Mouse (Mus musculus) brain, embryonic 14.5 days (tissue): ENCODE measurements around the gene Cdh16.

Source experiments
- CTCF ChIP-seq: fragments of 200-500 bp; IDR thresholded peaks from 2 replicates; pipeline ENCODE4 v1.5.1; 2012; ENCODE audit warnings: inconsistent platforms, mild to moderate bottlenecking, moderate library complexity, borderline replicate concordance; ENCODE audit not compliant: insufficient read depth, insufficient read length; ENCODE audit errors: extremely low read depth
- POLR2A ChIP-seq: fragments of 200-500 bp; IDR thresholded peaks from 2 replicates; pipeline ENCODE4 v1.6.1; 2012; ENCODE audit warnings: mild to moderate bottlenecking, inconsistent platforms, borderline replicate concordance; ENCODE audit not compliant: poor library complexity, insufficient read depth, insufficient read length, severe bottlenecking; ENCODE audit errors: extremely low read depth

DNA sequence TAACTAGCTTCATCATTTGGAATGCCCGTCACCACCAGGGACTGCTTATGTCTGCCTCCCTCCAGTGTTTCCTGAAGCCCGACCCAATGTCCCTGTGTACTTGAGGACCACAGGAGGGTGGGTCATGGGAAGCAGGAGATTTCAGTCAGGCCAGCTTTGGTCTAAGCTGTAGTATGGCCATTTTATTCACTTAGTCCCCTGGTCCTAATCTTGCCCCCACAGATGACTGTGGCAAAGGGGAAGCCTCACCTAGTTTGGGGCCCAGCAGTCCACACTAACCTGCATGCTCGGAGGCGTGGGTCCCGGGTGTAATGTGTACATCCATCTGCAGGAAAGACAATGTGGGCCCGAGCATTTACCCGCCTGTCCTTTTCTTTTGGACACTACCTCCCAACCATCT, 16.0 kb upstream of the Cdh16 start:
- TF ChIP-seq CTCF (no peak), POLR2A (no peak)
